In genomic region chr11:86991241-86991640, GRCm38 (mm10) we compare ENCODE assay signal across 10 mouse cellular contexts. TPM values are rescaled to one million over a fixed set of nuclear protein-coding genes. Genes with fewer than 3 reads are reported as not detected.
A peak's percentile ranks its signal among the peaks of the same experiment; 100 is the strongest.
DNase-seq lines count a peak whose midpoint lies in the region; ATAC-seq lines count a peak whose summit lies in the region.
"Had no signal": no experiment of that assay in that cellular context is flagged by ENCODE, and none has a peak within 500 bp of the region (broad histone marks: within the 10 kb centered on the region; RNA-seq: fewer than 3 reads in every experiment).

No protein-coding gene starts in this region.

- no peak overlapping the region; the same call in 1 of the 2 replicates for H3K9ac ChIP-seq in forebrain, embryonic 14.5 days (ENCODE audit: low read length)
- no peak overlapping the region for H3K9ac ChIP-seq in kidney, embryonic 14.5 days (ENCODE audit: low read depth, low read length)
- H3K9ac ChIP-seq in neural tube, embryonic 12.5 days, result no peak overlapping the region

- 0 out of 2 replicates have a peak overlapping the region, but pooled peaks have one; percentile 90 for H3K4me3 ChIP-seq in forebrain, embryonic 14.5 days (ENCODE audit: low read depth, low read length)
- no peak overlapping the region for H3K4me3 ChIP-seq in forebrain, embryonic 10.5 days
- H3K4me3 ChIP-seq in kidney, embryonic 14.5 days (ENCODE audit: low read length), result peak overlapping the region; percentile 94
- no peak overlapping the region for H3K4me3 ChIP-seq in neural tube, embryonic 12.5 days

- ATAC-seq in forebrain, embryonic 14.5 days, result no peak
- no peak for ATAC-seq in kidney, embryonic 14.5 days (ENCODE audit: low FRiP score, low TSS enrichment)
- ATAC-seq in neural tube, embryonic 12.5 days (ENCODE audit: low FRiP score, low read depth), result no peak
- ATAC-seq in monocyte, adult 5-6 weeks (replicated peaks; ENCODE audit: insufficient number of reproducible peaks, low FRiP score, low TSS enrichment, poor library complexity, severe bottlenecking), result no peak

- 81% methylated on average over 4 of the region's 4 CpGs for WGBS in forebrain, embryonic 14.5 days
- 82% methylated on average over 4 of the region's 4 CpGs for WGBS in forebrain, embryonic 10.5 days
- 66% methylated on average over 4 of the region's 4 CpGs for WGBS in kidney, embryonic 14.5 days
- WGBS in neural tube, embryonic 12.5 days, result 74% methylated on average over 4 of the region's 4 CpGs

- H3K9me3 ChIP-seq in forebrain, embryonic 14.5 days (replicated peaks; ENCODE audit: control insufficient read depth, low read length), result no peaks in the 10 kb centered on the region
- no peaks in the 10 kb centered on the region for H3K9me3 ChIP-seq in forebrain, embryonic 10.5 days
- no peaks in the 10 kb centered on the region for H3K9me3 ChIP-seq in kidney, embryonic 14.5 days (ENCODE audit: control insufficient read depth, low read length)
- H3K9me3 ChIP-seq in neural tube, embryonic 12.5 days, result no peaks in the 10 kb centered on the region

- no peak for DNase-seq in forebrain, embryonic 14.5 days (ENCODE audit: low spot score)
- no peak for DNase-seq in forebrain, embryonic 10.5 days (ENCODE audit: extremely low spot score, low spot score)
- no peak for DNase-seq in kidney, postnatal 25 days
- no peak for DNase-seq in neural tube, embryonic 10.5 days (ENCODE audit: extremely low spot score, low spot score)
- no peak for DNase-seq in adrenal gland, adult 18-20 months (ENCODE audit: low spot score in 2 of 2)
- DNase-seq: kidney, adult 8-10 months; right cerebral cortex, postnatal 25 days had no signal

- no peaks in the 10 kb centered on the region for H3K27me3 ChIP-seq in forebrain, embryonic 14.5 days (replicated peaks; ENCODE audit: control insufficient read depth, insufficient read depth, low read length)
- peaks cover 25% of the 10 kb centered on the region for H3K27me3 ChIP-seq in forebrain, embryonic 10.5 days (ENCODE audit: poor library complexity, severe bottlenecking)
- H3K27me3 ChIP-seq in kidney, embryonic 14.5 days (ENCODE audit: control insufficient read depth, insufficient read depth, low read length), result no peaks in the 10 kb centered on the region
- H3K27me3 ChIP-seq in neural tube, embryonic 12.5 days (replicated peaks), result no peaks in the 10 kb centered on the region

- H3K4me1 ChIP-seq in forebrain, embryonic 14.5 days (ENCODE audit: control insufficient read depth, insufficient read depth, low read length), result peaks cover 35% of the 10 kb centered on the region
- peaks cover 92% of the 10 kb centered on the region for H3K4me1 ChIP-seq in forebrain, embryonic 10.5 days
- H3K4me1 ChIP-seq in kidney, embryonic 14.5 days (ENCODE audit: control insufficient read depth, insufficient read depth, low read length), result peaks cover 30% of the 10 kb centered on the region
- H3K4me1 ChIP-seq in neural tube, embryonic 12.5 days, result peaks cover 49% of the 10 kb centered on the region

- no peak overlapping the region for H3K27ac ChIP-seq in forebrain, embryonic 14.5 days (ENCODE audit: low read depth, low read length)
- H3K27ac ChIP-seq in forebrain, embryonic 10.5 days, result no peak overlapping the region
- H3K27ac ChIP-seq in kidney, embryonic 14.5 days (ENCODE audit: low read depth, low read length), result no peak overlapping the region
- no peak overlapping the region for H3K27ac ChIP-seq in neural tube, embryonic 12.5 days

- peak overlapping the region; percentile 85 for H3K4me2 ChIP-seq in forebrain, embryonic 14.5 days (ENCODE audit: low read length)
- H3K4me2 ChIP-seq in kidney, embryonic 14.5 days (replicated peaks; ENCODE audit: low read depth, low read length), result peak overlapping the region; percentile 63; the same call in 1 of the 2 replicates
- peak overlapping the region; percentile 91 for H3K4me2 ChIP-seq in neural tube, embryonic 12.5 days (replicated peaks)

- H3K36me3 ChIP-seq in forebrain, embryonic 14.5 days (ENCODE audit: control insufficient read depth, insufficient read depth, low read length), result no peaks in the 10 kb centered on the region
- H3K36me3 ChIP-seq in forebrain, embryonic 10.5 days (replicated peaks), result no peaks in the 10 kb centered on the region
- 0 out of 2 replicates have a peak, but pooled peaks cover 2% of the 10 kb centered on the region for H3K36me3 ChIP-seq in kidney, embryonic 14.5 days (ENCODE audit: control insufficient read depth, insufficient read depth, low read length)
- H3K36me3 ChIP-seq in neural tube, embryonic 12.5 days, result no peaks in the 10 kb centered on the region

RNA-seq across cellular contexts. Expression of gene Ypel2, which starts 2.3 kb away (rescaled TPM):
- 6.0 and 7.0 TPM in 2 replicates for polyA plus RNA-seq in forebrain, embryonic 14.5 days (2014; fragmentation: Nextera tagmentation; extraction: Ambion mirVana)
- polyA plus RNA-seq in forebrain, embryonic 10.5 days (2016; fragmentation: Nextera tagmentation; extraction: Ambion mirVana), result 2.9 and 3.2 TPM in 2 replicates
- polyA plus RNA-seq in kidney, embryonic 14.5 days (2014; fragmentation: Nextera tagmentation; extraction: Ambion mirVana), result 7.9 and 9.1 TPM in 2 replicates
- polyA plus RNA-seq in neural tube, embryonic 12.5 days (2016; fragmentation: Nextera tagmentation; extraction: Ambion mirVana), result 6.3 and 6.6 TPM in 2 replicates
- 4.2 to 10.7 TPM (median 6.5 TPM) in 3 replicates for total RNA-seq in monocyte, adult 5-6 weeks (2017)
- 10 to 100 TPM; 12.8 to 31.2 TPM for total RNA-seq in adrenal gland, adult 18-20 months (2021)

Comparison
In these comparisons a context has a peak if more than half of its experiments do, and no peak if none do; other contexts are left out.
1. H3K4me3 ChIP-seq: peak in forebrain, embryonic 14.5 days (single experiment) and kidney, embryonic 14.5 days (single experiment); none in forebrain, embryonic 10.5 days (single experiment) and neural tube, embryonic 12.5 days (single experiment).
2. Peak in every context shown above with its lines, with median percentiles within 50 percentile points of each other: H3K4me2 ChIP-seq.